7 mouse cellular contexts compared by ENCODE assay signal in the genomic region with DNA sequence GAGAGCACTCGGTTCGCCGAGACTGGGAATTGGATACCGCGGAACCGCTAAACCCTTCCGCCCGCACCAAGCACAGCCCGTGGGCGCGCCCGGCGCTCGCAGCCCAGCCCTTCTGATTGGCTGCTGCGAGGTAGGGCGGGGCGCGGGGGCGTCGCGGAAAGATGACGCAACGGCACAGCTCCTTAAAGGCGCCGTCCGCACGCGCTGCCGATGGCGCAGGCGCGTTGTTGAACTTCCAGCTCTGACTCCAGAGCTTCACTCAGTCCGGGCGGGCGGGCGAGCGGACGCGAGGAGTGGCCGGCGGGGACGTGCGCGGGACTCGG. TPM values are rescaled to one million over a fixed set of nuclear protein-coding genes. Genes with fewer than 3 reads are reported as not detected.
A peak's percentile ranks its signal among the peaks of the same experiment; 100 is the strongest.
DNase-seq lines count a peak whose midpoint lies in the region; ATAC-seq lines count a peak whose summit lies in the region.

No protein-coding gene starts in this region.

- H3K27ac ChIP-seq in embryonic facial prominence, embryonic 10.5 days (replicated peaks): peak overlapping the region; percentile 91
- peak overlapping the region; percentile 92 for H3K27ac ChIP-seq in limb, embryonic 10.5 days
- peak overlapping the region; percentile 84 for H3K27ac ChIP-seq in midbrain, embryonic 13.5 days

- peak; percentile 89 for ATAC-seq in granulocyte monocyte progenitor cell, adult 5-6 weeks (replicated peaks; ENCODE audit: poor library complexity, severe bottlenecking)
- peak; percentile 96 for ATAC-seq in midbrain, embryonic 13.5 days

- H3K36me3 ChIP-seq in embryonic facial prominence, embryonic 10.5 days (replicated peaks): no peaks in the 10 kb centered on the region
- H3K36me3 ChIP-seq in limb, embryonic 10.5 days: no peaks in the 10 kb centered on the region
- no peaks in the 10 kb centered on the region for H3K36me3 ChIP-seq in midbrain, embryonic 13.5 days

- H3K9me3 ChIP-seq in embryonic facial prominence, embryonic 10.5 days: no peaks in the 10 kb centered on the region
- H3K9me3 ChIP-seq in limb, embryonic 10.5 days (replicated peaks): no peaks in the 10 kb centered on the region
- H3K9me3 ChIP-seq in midbrain, embryonic 13.5 days: no peaks in the 10 kb centered on the region

- H3K4me1 ChIP-seq in embryonic facial prominence, embryonic 10.5 days: peaks cover 32% of the 10 kb centered on the region
- H3K4me1 ChIP-seq in limb, embryonic 10.5 days: peaks cover 30% of the 10 kb centered on the region
- peaks cover 42% of the 10 kb centered on the region for H3K4me1 ChIP-seq in midbrain, embryonic 13.5 days (replicated peaks)

- DNase-seq in adrenal gland, postnatal 10 days: peak; percentile 98
- peak; percentile 97 for DNase-seq in embryonic facial prominence, embryonic 10.5 days (ENCODE audit: low spot score)
- DNase-seq in kidney, adult 11 months: peak; percentile 95
- DNase-seq in limb, embryonic 10.5 days (ENCODE audit: low spot score): peak; percentile 98
- DNase-seq in spleen, adult 12 weeks (ENCODE audit: low spot score): peak; percentile 95

- peak overlapping the region; percentile 80 for H3K4me2 ChIP-seq in midbrain, embryonic 13.5 days (replicated peaks)

- H3K4me3 ChIP-seq in embryonic facial prominence, embryonic 10.5 days: peak overlapping the region; percentile 98
- peak overlapping the region; percentile 97 for H3K4me3 ChIP-seq in limb, embryonic 10.5 days
- peak overlapping the region; percentile 92 for H3K4me3 ChIP-seq in midbrain, embryonic 13.5 days (replicated peaks)

- WGBS in embryonic facial prominence, embryonic 10.5 days: under 1% methylated on average over 45 of the region's 45 CpGs
- WGBS in limb, embryonic 10.5 days: 1% methylated on average over 45 of the region's 45 CpGs
- under 1% methylated on average over 45 of the region's 45 CpGs for WGBS in midbrain, embryonic 13.5 days

- H3K9ac ChIP-seq in midbrain, embryonic 13.5 days (replicated peaks): peak overlapping the region; percentile 86

- H3K27me3 ChIP-seq in embryonic facial prominence, embryonic 10.5 days (replicated peaks; ENCODE audit: low read depth, poor library complexity, severe bottlenecking): no peaks in the 10 kb centered on the region
- no peaks in the 10 kb centered on the region for H3K27me3 ChIP-seq in limb, embryonic 10.5 days (ENCODE audit: low read depth, poor library complexity, severe bottlenecking)
- no peaks in the 10 kb centered on the region for H3K27me3 ChIP-seq in midbrain, embryonic 13.5 days

RNA-seq across cellular contexts. Expression of gene Gan, which starts 0.2 kb away (rescaled TPM):
- total RNA-seq in adrenal gland, postnatal 10 days (2021): 10 to 100 TPM in 1 of 2 experiments, 1 to 10 TPM in 1; 7.7 to 12.1 TPM
- polyA plus RNA-seq in embryonic facial prominence, embryonic 10.5 days (2016; fragmentation: Nextera tagmentation; extraction: Ambion mirVana): 2.6 and 3.1 TPM in 2 replicates
- total RNA-seq in granulocyte monocyte progenitor cell, adult 5-6 weeks (2014; fragmentation: Nextera tagmentation): 5.9 and 7.6 TPM in 2 replicates
- total RNA-seq in granulocyte monocyte progenitor cell, adult 5-6 weeks (2017): 3.4 and 6.4 TPM in 2 replicates
- polyA plus RNA-seq in limb, embryonic 10.5 days (2016; fragmentation: Nextera tagmentation; extraction: Ambion mirVana): 2.2 and 2.7 TPM in 2 replicates
- polyA plus RNA-seq in midbrain, embryonic 13.5 days (2015; fragmentation: Nextera tagmentation; extraction: Ambion mirVana): 2.9 and 3.0 TPM in 2 replicates

Comparison
In these comparisons a context has a peak if more than half of its experiments do, and no peak if none do; other contexts are left out.
1. Peak in every context shown above with its lines: DNase-seq, ATAC-seq, H3K4me3 ChIP-seq and H3K27ac ChIP-seq.